Comparison of ENCODE assay signal across 8 mouse cellular contexts in genomic region chr11:86472771-86473171, GRCm38 (mm10). TPM values are rescaled to one million over a fixed set of nuclear protein-coding genes. Genes with fewer than 3 reads are reported as not detected.
DNase-seq lines count a peak whose midpoint lies in the region.

No protein-coding gene starts in this region.

- peak overlapping the region; percentile 5; the same call in 1 of the 2 replicates for H3K27ac ChIP-seq in macrophage

- no peaks in the 10 kb centered on the region for H3K79me2 ChIP-seq in macrophage (ENCODE audit: inconsistent target)

- peak overlapping the region; percentile 22 for H3K4me3 ChIP-seq in macrophage (ENCODE audit: inconsistent target)

- peak; percentile 27 for DNase-seq in layer of hippocampus, adult 11-12 months (ENCODE audit: low spot score)
- DNase-seq in layer of hippocampus, adult 9-11 months = no peak
- peak; percentile 61 for DNase-seq in NIH3T3 (ENCODE audit: low read depth)
- peak; percentile 44 to 45 for DNase-seq in cerebellum, postnatal 10 days
- DNase-seq in heart, postnatal 10 days = peak; percentile 57 to 61
- no peak for DNase-seq in ovary, postnatal 14 days (ENCODE audit: low spot score)
- no peak for DNase-seq in spleen, adult 12 weeks (ENCODE audit: low spot score)

- intact Hi-C loops in heart, postnatal 10 days (cut with DNase I) = no loop called here

- H3K36me3 ChIP-seq in macrophage (ENCODE audit: inconsistent target) = no peaks in the 10 kb centered on the region

- WGBS in macrophage (ENCODE audit: missing documents) = 3% methylated on average over 7 of the region's 7 CpGs

RNA-seq across cellular contexts. Expression of gene Rnft1, which starts 11.7 kb away (rescaled TPM):
- 10 to 100 TPM; 27.2 to 33.0 TPM for total RNA-seq in heart, postnatal 10 days (2021)
- 10 to 100 TPM in 25 of 26 experiments, 1 to 10 TPM in 1; 9.5 to 35.8 (median 22.5) TPM for total RNA-seq in macrophage (2018; cell fraction: chromatin; rRNA removed)
- total RNA-seq in macrophage (2018; cell fraction: cytosol; rRNA removed) = 10 to 100 TPM; 15.7 to 33.0 (median 22.8) TPM
- total RNA-seq in macrophage (2018; cell fraction: nucleus; rRNA removed) = 10 to 100 TPM; 14.4 to 37.2 (median 24.9) TPM
- polyA plus RNA-seq in macrophage (2018) = 20.8 to 32.7 TPM (median 24.7 TPM) in 3 replicates

Comparison
In these comparisons a context has a peak if more than half of its experiments do, and no peak if none do; other contexts are left out.
1. DNase-seq: peak in layer of hippocampus, adult 11-12 months (single experiment), NIH3T3 (single experiment), cerebellum, postnatal 10 days (2 of 2) and heart, postnatal 10 days (2 of 2); none in layer of hippocampus, adult 9-11 months (single experiment), ovary, postnatal 14 days (single experiment) and spleen, adult 12 weeks (single experiment).